Mouse (Mus musculus): ENCODE data around the gene Ppt1. TPM values are rescaled to one million over a fixed set of nuclear protein-coding genes. Genes with fewer than 3 reads are reported as not detected.
"Not testable (repeated sequence)": the region's sequence is repeated elsewhere in the genome, so short reads cannot be mapped to it uniquely, and the experiment has no call there.

Ppt1 gene
- 6.9 and 10.1 TPM in 2 replicates for polyA plus RNA-seq (2012; rRNA removed)

DNA sequence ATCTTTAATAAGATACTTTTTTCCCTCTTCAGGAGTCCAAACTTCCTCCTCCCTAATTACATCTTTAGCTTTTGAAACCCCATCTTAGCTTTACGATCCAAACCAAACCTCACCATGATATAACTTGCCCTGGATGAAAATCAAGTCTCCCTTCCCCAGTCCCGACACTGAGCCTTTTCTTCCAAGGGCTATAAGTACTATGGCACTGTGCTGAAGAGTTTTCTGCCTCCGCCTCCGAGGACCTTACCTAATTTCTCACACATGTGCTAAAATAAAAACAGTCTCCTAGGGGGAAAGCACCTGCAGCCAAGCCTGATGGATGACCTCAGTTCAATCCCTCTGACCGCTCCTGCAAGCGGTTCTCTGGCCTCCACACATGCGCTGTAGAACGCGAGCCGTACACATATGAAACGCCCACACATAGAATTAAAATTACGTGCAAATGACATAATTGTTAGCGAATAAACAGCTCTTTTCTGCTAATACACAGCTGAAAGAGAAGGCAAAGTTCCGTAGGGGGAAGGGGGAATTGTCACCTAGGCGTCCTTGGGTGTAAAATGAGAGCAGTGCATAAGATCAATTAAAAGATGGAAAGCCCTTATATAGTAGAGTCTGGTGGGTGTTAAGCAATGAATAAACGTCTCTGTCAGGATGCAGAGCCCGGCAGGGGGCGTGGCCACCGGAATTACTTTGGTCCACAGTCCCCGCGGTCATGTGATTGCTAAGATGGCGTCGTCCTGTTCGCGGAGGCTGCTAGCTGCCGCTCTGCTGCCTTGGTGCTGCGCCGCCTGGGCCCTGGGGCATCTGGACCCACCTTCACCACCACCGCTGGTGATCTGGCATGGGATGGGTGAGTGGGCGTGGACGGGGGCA, at the start of gene Ppt1:
Ppt1 (plus strand) TSS at position 713 of the 873 bp plus-strand sequence.
- Histone ChIP-seq H3K27me3 (ENCODE audit: control insufficient read depth, insufficient read depth, low read length) (no peaks in the 10 kb centered on the region), H3K4me3 (ENCODE audit: low read depth, low read length) (peak within 1 kb of the TSS; percentile 98), H3K27ac (ENCODE audit: insufficient read depth, low read depth, low read length) (no peak within 1 kb of the TSS), H3K4me1 (ENCODE audit: control insufficient read depth, insufficient read depth, insufficient read length, low read length) (peaks cover 2% of the 10 kb centered on the region; the same call in 1 of the 2 replicates), H3K36me3 (ENCODE audit: control insufficient read depth, insufficient read depth, low read length) (no peaks in the 10 kb centered on the region)
- TF ChIP-seq POLR2A (IDR thresholded peaks at IDR 0.05; ENCODE audit: low read depth, low read length) (peak; percentile 57), CTCF (IDR thresholded peaks at IDR 0.05; ENCODE audit: extremely low read depth, insufficient read length, insufficient replicate concordance, low read depth, low read length) (no peak)
- WGBS = 3% methylated on average over 31 of the region's 31 CpGs

DNA sequence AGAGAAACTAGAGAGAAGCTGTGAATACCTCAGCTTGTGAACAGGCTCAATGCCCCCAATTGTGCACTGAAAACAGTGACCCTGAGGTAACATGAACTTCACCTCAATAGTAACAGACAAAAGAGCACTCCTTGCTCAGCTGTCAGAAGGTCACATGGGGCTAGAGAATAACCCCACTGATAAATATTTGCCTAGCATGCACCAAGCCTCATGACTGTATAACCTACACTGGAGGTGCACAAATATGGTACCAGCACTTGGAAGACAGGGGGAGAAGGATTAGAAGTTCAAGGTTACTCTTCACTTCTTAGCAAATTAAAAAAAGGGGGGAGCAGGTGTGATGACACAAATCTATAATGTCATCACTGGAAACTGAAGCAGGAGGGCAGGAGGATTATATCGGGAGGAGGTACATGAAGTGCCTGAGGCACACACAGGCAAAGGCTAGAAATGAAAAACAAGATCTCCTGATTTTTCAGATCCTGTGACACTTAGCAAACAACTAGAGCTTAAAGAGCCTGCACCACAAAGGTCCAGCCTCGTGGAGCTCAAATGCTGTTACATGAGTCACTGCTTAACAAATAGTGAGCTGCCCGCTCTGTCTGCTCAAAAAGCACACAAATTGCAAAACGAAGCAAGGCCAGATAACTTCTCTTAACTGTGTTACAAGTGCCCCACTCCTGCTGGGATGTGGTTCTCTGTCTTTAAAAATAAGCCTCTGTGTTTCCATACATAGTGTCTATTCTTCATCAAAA, 46.5 kb upstream of the Ppt1 start:
- TF ChIP-seq CTCF (IDR thresholded peaks at IDR 0.05; ENCODE audit: extremely low read depth, insufficient read length, insufficient replicate concordance, low read depth, low read length) (no peak), POLR2A (IDR thresholded peaks at IDR 0.05; ENCODE audit: low read depth, low read length) (no peak)
- 42% methylated on average over 4 of the region's 4 CpGs for WGBS
- Histone ChIP-seq H3K4me3 (ENCODE audit: low read depth, low read length) (no peak overlapping the region), H3K4me1 (ENCODE audit: control insufficient read depth, insufficient read depth, insufficient read length, low read length) (no peaks in the 10 kb centered on the region), H3K27me3 (ENCODE audit: control insufficient read depth, insufficient read depth, low read length) (no peaks in the 10 kb centered on the region), H3K27ac (ENCODE audit: insufficient read depth, low read depth, low read length) (no peak overlapping the region), H3K36me3 (ENCODE audit: control insufficient read depth, insufficient read depth, low read length) (no peaks in the 10 kb centered on the region)

GRCm38 (mm10) chr4:122808108-122808507, 27.9 kb upstream of the Ppt1 start:
- WGBS = 20% methylated on average over 4 of the region's 4 CpGs
- Histone ChIP-seq H3K27ac (ENCODE audit: insufficient read depth, low read depth, low read length) (no peak overlapping the region), H3K4me1 (ENCODE audit: control insufficient read depth, insufficient read depth, insufficient read length, low read length) (no peaks in the 10 kb centered on the region), H3K4me3 (ENCODE audit: low read depth, low read length) (no peak overlapping the region), H3K27me3 (ENCODE audit: control insufficient read depth, insufficient read depth, low read length) (no peaks in the 10 kb centered on the region), H3K36me3 (ENCODE audit: control insufficient read depth, insufficient read depth, low read length) (no peaks in the 10 kb centered on the region)
- TF ChIP-seq CTCF (IDR thresholded peaks at IDR 0.05; ENCODE audit: extremely low read depth, insufficient read length, insufficient replicate concordance, low read depth, low read length) (peak; percentile 82; the same call in 1 of the 2 replicates), POLR2A (IDR thresholded peaks at IDR 0.05; ENCODE audit: low read depth, low read length) (no peak)

DNA sequence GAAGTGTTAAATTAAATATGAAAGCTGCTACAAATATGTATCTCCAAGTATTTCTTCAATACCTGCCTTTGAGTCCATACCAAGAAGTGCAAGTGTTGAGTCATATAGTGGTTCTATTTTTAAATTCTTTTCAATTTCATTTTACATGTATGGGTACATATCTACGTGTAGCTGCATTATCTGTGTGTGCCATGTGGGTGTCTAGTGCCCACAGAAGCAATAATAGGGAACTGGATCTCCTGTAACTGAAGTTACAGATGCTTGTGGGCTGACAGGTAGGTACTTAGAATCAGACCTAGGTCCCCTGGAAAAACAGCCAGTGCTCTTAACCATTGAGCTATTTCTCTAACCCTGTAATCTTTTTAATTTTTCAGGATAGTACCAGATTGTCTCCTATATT, 24.9 kb upstream of the Ppt1 start:
- Histone ChIP-seq H3K4me1 (ENCODE audit: control insufficient read depth, insufficient read depth, insufficient read length, low read length) (no peaks in the 10 kb centered on the region), H3K4me3 (ENCODE audit: low read depth, low read length) (no peak overlapping the region), H3K27me3 (ENCODE audit: control insufficient read depth, insufficient read depth, low read length) (no peaks in the 10 kb centered on the region), H3K36me3 (ENCODE audit: control insufficient read depth, insufficient read depth, low read length) (no peaks in the 10 kb centered on the region), H3K27ac (ENCODE audit: insufficient read depth, low read depth, low read length) (no peak overlapping the region)
- 55% methylated on average over 1 of the region's 1 CpGs for WGBS
- TF ChIP-seq POLR2A (IDR thresholded peaks at IDR 0.05; ENCODE audit: low read depth, low read length) (no peak), CTCF (IDR thresholded peaks at IDR 0.05; ENCODE audit: extremely low read depth, insufficient read length, insufficient replicate concordance, low read depth, low read length) (no peak)

GRCm38 (mm10) chr4:122811824-122812223, 24.2 kb upstream of the Ppt1 start:
- H3K36me3 ChIP-seq (ENCODE audit: control insufficient read depth, insufficient read depth, low read length) = no peaks in the 10 kb centered on the region
- H3K27me3 ChIP-seq (ENCODE audit: control insufficient read depth, insufficient read depth, low read length) = no peaks in the 10 kb centered on the region
- no peak overlapping the region for H3K4me3 ChIP-seq (ENCODE audit: low read depth, low read length)
- TF ChIP-seq POLR2A (IDR thresholded peaks at IDR 0.05; ENCODE audit: low read depth, low read length) = no peak
- no peak for TF ChIP-seq CTCF (IDR thresholded peaks at IDR 0.05; ENCODE audit: extremely low read depth, insufficient read length, insufficient replicate concordance, low read depth, low read length)
- WGBS = 48% methylated on average over 2 of the region's 2 CpGs
- H3K27ac ChIP-seq (ENCODE audit: insufficient read depth, low read depth, low read length) = no peak overlapping the region
- no peaks in the 10 kb centered on the region for H3K4me1 ChIP-seq (ENCODE audit: control insufficient read depth, insufficient read depth, insufficient read length, low read length)

DNA sequence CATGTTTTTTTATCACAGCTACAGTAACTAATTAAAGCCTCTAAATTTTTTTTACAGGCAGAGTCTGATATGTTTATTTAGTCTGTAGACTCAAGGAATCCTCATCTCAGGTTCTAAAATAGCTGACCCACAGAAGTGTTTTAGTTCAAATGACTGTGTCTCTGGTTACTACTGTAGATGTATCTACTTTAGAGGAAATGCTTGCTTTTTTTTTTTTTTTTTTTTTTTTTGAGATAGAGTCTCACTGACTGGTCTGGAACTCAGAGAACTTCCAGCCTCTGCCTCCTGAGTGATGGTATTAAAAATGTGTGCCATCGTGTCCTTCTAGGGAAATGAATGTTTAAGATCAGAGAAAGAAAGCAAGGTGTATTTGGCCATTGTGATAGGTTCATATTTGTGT, 19.8 kb upstream of the Ppt1 start:
- 68% methylated on average over 1 of the region's 1 CpGs for WGBS
- no peak for TF ChIP-seq CTCF (IDR thresholded peaks at IDR 0.05; ENCODE audit: extremely low read depth, insufficient read length, insufficient replicate concordance, low read depth, low read length)
- TF ChIP-seq POLR2A (IDR thresholded peaks at IDR 0.05; ENCODE audit: low read depth, low read length) = no peak
- Histone ChIP-seq H3K27ac (ENCODE audit: insufficient read depth, low read depth, low read length) (no peak overlapping the region), H3K36me3 (ENCODE audit: control insufficient read depth, insufficient read depth, low read length) (no peaks in the 10 kb centered on the region), H3K4me3 (ENCODE audit: low read depth, low read length) (no peak overlapping the region), H3K4me1 (ENCODE audit: control insufficient read depth, insufficient read depth, insufficient read length, low read length) (no peaks in the 10 kb centered on the region), H3K27me3 (ENCODE audit: control insufficient read depth, insufficient read depth, low read length) (no peaks in the 10 kb centered on the region)

DNA sequence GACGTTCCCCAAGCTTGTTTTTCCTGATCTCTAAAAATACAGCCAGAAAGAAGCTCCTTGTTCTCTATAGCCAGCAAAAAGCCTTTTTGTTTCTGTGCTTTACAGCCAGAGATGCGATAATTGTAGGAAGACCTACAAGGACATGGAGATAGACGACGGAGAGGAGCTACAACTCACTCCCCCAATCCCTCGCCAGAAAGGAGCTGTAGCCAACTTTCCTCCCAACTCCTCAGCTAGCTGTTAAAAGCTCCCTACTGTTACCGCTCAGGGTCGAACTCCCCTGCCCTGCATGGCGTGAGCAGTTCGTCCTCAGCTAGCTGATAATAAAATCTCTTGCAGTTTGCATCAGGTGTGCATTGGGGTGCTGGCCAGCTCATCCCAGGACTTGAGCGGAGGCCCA, 15.1 kb upstream of the Ppt1 start:
- not testable (repeated sequence) for H3K27ac ChIP-seq (ENCODE audit: insufficient read depth, low read depth, low read length); H3K4me3 ChIP-seq (ENCODE audit: low read depth, low read length); H3K4me1 ChIP-seq (ENCODE audit: control insufficient read depth, insufficient read depth, insufficient read length, low read length); H3K36me3 ChIP-seq (ENCODE audit: control insufficient read depth, insufficient read depth, low read length); H3K27me3 ChIP-seq (ENCODE audit: control insufficient read depth, insufficient read depth, low read length)
- WGBS = 58% methylated on average over 10 of the region's 10 CpGs

All from small intestine, adult 2 months (tissue).